Mouse (Mus musculus): ENCODE results near the gene Auh.

DNA sequence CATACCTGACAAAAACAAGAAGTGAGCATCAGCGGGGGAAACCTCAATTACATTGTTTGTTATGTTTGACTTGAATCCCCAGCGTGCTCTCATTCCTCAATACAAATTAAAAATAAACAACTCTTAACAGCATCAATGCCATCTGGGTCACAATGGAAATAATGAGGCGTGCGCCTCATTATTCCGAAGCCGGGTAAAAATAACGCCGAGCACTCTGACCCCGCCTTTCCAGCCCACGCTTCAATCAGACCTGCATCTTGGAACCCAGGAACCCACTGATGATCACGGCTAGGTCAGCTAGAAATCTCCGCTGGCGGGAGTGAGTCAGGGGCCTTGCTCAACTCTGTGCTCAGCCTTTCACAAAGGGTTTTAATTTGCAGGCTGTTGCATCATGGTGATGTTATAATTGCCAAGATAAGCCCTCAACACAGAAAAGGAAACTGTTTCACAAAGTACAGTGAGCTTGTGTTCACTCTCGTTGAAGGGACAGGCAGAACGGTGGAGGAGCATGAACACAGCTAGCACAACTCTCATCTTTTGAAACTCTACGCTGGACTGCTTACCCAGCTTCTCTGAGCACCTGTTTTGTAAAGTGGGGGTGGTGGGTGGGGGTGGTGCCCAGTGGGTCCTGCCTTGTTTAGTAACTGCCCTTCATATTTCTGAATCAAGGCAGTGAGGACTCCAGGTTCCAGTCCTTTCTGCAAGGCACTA, 47.2 kb upstream of the Auh start:
- TF ChIP-seq CTCF (conservative IDR thresholded peaks at IDR 0.05; ENCODE audit: insufficient read depth, insufficient read length, low read depth, low read length) (no peak), POLR2A (IDR thresholded peaks at IDR 0.05; ENCODE audit: low read depth, low read length) (no peak)
